Mouse (Mus musculus) kidney, embryonic 16.5 days (tissue): ENCODE data around the gene Lonrf2. TPM values are rescaled to one million over a fixed set of nuclear protein-coding genes. Genes with fewer than 3 reads are reported as not detected.

Experiments used
- ATAC-seq: fragments of 200-750 bp; cut with Nextera tagmentation; 2 replicates; pipeline ENCODE4 v1.8.0; 2017; ENCODE audit warnings: moderate TSS enrichment; ENCODE audit not compliant: low FRiP score, low TSS enrichment
- H3K27ac ChIP-seq: fragments of 300-500 bp; sonication (generic); 2 replicates; pipeline ENCODE4 v1.5.1; 2014; ENCODE audit warnings: low read length
- H3K27me3 ChIP-seq: fragments of 300-500 bp; sonication (generic); 2 replicates; pipeline ENCODE4 v1.6.1; 2014; ENCODE audit warnings: low read length, control low read depth, mixed read lengths; ENCODE audit not compliant: insufficient read depth
- H3K36me3 ChIP-seq: fragments of 300-500 bp; sonication (generic); 2 replicates; pipeline ENCODE4 v1.6.1; 2014; ENCODE audit warnings: low read length, control low read depth, mixed read lengths; ENCODE audit not compliant: insufficient read depth
- H3K4me1 ChIP-seq: fragments of 300-500 bp; sonication (generic); 2 replicates; pipeline ENCODE4 v1.6.1; 2014; ENCODE audit warnings: low read length, control low read depth, mixed read lengths; ENCODE audit not compliant: insufficient read depth
- H3K4me2 ChIP-seq: fragments of 300-500 bp; sonication (generic); replicated peaks from 2 replicates; pipeline ENCODE4 v1.6.1; 2014; ENCODE audit warnings: low read depth, low read length
- H3K4me3 ChIP-seq: fragments of 300-500 bp; sonication (generic); 2 replicates; pipeline ENCODE4 v1.5.1; 2014; ENCODE audit warnings: mild to moderate bottlenecking, low read length
- H3K9ac ChIP-seq: fragments of 300-500 bp; sonication (generic); replicated peaks from 2 replicates; pipeline ENCODE4 v1.6.1; 2014; ENCODE audit warnings: low read length
- H3K9me3 ChIP-seq: fragments of 300-500 bp; sonication (generic); 2 replicates; pipeline ENCODE4 v1.6.1; 2016; ENCODE audit warnings: low read length, control low read depth
- WGBS: fragments of 180-500 bp; shearing (Covaris S2); extraction: QIAGEN DNeasy Blood & Tissue Kit; methylation state at CpG from one replicate; pipeline ENCODE4 v1.1.7; 2014; 5-methylcytosine and 5-hydroxymethylcytosine counted together
- polyA plus RNA-seq: library from polyadenylated mRNA; unstranded; fragments of >200 nt; fragmentation: Nextera tagmentation; extraction: Ambion mirVana; gene quantifications from 2 replicates; pipeline ENCODE4 v1.2.1, GENCODE M21; 2015

The Lonrf2 gene
- polyA plus RNA-seq: 1.1 and 1.4 TPM in 2 replicates

DNA sequence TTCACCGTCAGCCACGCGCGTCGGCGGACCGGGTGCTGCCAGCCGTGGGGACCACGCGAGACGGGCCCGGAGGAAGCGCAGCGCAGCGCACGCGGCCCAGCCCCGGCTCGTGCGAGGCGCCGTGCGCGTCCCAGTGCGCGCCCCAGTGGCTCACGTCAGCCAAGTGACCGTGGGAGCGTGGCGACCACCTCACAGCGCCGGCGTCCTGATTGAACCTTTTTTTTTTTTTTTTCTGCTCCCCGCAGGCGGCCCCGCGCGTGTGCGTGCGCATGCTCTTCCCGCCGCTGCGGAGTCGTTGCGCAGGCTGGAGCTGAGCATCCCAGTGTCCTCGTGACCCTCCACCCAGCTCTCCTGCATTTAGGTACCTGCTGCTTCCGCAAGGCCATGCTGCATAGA is at the start of gene Lonrf2:
TSS of gene Lonrf2 (minus strand) at position 235 of the 396 bp plus-strand sequence.
- Histone ChIP-seq H3K4me3 (peak within 1 kb of the TSS; percentile 70), H3K27me3 (peaks cover 27% of the 10 kb centered on the region), H3K4me2 (peak within 1 kb of the TSS; percentile 96), H3K9ac (peak within 1 kb of the TSS; percentile 86), H3K9me3 (no peaks in the 10 kb centered on the region), H3K4me1 (peaks cover 2% of the 10 kb centered on the region; the same call in 1 of the 2 replicates), H3K36me3 (no peaks in the 10 kb centered on the region), H3K27ac (no peak within 1 kb of the TSS)
- under 1% methylated on average over 36 of the region's 47 CpGs for WGBS
- peak; percentile 64; the same call in 1 of the 2 replicates for ATAC-seq

DNA sequence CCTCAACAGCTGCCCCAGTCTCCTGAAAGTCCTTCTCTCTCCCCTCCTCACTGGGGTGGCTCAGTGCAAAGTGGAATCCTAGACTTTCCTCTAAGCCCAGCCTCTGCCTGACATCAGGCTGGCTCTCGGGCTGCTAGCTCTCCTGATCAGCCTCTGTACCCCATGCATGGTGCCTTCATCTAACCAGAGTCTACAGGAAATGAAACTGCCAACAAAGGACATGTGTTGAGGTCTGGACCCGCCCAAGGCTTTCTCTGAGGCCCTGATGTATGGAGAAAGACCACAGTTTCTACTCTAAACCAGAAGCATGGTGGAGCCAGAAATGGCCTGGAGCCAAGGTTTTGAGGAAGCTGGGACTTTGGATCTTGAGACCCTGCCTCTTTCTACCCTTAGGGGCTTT is 49.4 kb upstream of the Lonrf2 start:
- Histone ChIP-seq H3K4me3 (no peak overlapping the region), H3K36me3 (no peaks in the 10 kb centered on the region), H3K9me3 (no peaks in the 10 kb centered on the region), H3K4me1 (no peaks in the 10 kb centered on the region), H3K27ac (no peak overlapping the region), H3K4me2 (no peak overlapping the region), H3K27me3 (no peaks in the 10 kb centered on the region), H3K9ac (no peak overlapping the region)
- ATAC-seq: no peak
- 63% methylated on average over 2 of the region's 2 CpGs for WGBS

DNA sequence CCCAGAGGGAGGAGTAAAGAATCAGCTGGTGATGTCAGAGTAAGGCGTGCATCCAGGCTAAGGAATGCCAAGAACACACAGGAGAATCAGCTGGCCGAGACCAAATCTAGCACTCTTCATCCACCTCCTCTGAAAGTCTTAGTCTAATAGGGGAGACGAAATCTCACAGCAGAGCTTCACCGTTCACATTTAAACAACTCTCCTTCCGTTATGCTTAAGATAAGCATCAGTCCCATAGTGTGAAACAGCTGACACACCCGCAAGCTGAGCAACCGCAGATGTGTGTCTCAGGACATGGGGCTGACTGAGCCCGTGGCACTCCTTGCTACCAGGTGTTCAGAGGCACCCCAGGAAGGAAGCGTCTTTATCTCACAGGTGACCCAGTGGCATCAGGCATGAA is 47.3 kb upstream of the Lonrf2 start:
- no peak overlapping the region for H3K9ac ChIP-seq
- no peak overlapping the region for H3K4me3 ChIP-seq
- H3K4me1 ChIP-seq: no peaks in the 10 kb centered on the region
- 82% methylated on average over 9 of the region's 9 CpGs for WGBS
- H3K4me2 ChIP-seq: no peak overlapping the region
- no peaks in the 10 kb centered on the region for H3K36me3 ChIP-seq
- no peaks in the 10 kb centered on the region for H3K9me3 ChIP-seq
- no peak for ATAC-seq
- H3K27me3 ChIP-seq: no peaks in the 10 kb centered on the region
- no peak overlapping the region for H3K27ac ChIP-seq

DNA sequence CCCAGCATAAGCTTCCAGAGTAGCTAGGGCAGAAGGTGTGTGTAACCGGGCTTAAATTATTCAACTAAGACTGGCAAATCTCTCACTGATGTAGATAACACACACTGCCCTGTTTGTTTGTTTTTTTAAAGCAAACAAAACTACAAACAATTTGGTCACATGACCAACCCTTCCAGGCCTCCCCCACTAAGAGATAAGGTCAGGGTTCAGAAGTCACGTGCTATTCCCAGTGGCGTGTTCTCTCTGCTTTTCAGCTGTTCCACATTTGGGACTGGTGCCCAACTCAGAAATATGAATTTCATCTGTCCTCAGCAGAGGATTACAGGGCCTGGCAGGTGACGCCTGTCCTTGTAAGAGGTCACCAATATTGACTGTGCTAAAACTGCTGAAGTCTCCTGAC is 46.2 kb upstream of the Lonrf2 start:
- Histone ChIP-seq H3K4me2 (no peak overlapping the region), H3K4me1 (no peaks in the 10 kb centered on the region)
- ATAC-seq: no peak

DNA sequence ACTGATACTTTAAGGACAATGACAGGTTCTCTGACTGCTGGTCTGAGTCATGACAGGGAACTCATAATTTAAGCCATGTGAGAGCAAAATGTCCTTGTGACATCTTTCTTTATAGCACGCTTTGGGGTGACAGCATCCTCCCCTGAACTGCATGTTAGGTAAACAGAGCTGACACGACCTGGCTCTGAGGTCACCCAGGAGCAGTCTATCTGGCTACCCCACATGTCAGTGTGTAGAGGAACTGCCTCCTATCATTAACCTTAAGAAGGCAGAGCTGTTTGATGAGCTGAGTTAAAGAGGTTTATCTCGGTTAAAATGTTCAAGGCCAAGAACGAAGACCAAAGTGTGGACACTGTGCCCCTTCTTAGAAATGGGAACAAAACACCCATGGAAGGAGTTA is 44.9 kb upstream of the Lonrf2 start:
- no peak overlapping the region for H3K9ac ChIP-seq
- H3K27me3 ChIP-seq: no peaks in the 10 kb centered on the region
- H3K9me3 ChIP-seq: no peaks in the 10 kb centered on the region
- 32% methylated on average over 4 of the region's 4 CpGs for WGBS
- no peak overlapping the region for H3K4me3 ChIP-seq
- ATAC-seq: no peak
- H3K4me2 ChIP-seq: no peak overlapping the region
- H3K27ac ChIP-seq: no peak overlapping the region
- no peaks in the 10 kb centered on the region for H3K36me3 ChIP-seq
- no peaks in the 10 kb centered on the region for H3K4me1 ChIP-seq

More for the DNA sequence above, 46.2 kb upstream of the Lonrf2 start:
- H3K9me3 ChIP-seq: no peaks in the 10 kb centered on the region
- no peak overlapping the region for H3K9ac ChIP-seq
- 84% methylated on average over 4 of the region's 4 CpGs for WGBS
- no peak overlapping the region for H3K4me3 ChIP-seq
- no peaks in the 10 kb centered on the region for H3K27me3 ChIP-seq
- no peak overlapping the region for H3K27ac ChIP-seq
- H3K36me3 ChIP-seq: no peaks in the 10 kb centered on the region

DNA sequence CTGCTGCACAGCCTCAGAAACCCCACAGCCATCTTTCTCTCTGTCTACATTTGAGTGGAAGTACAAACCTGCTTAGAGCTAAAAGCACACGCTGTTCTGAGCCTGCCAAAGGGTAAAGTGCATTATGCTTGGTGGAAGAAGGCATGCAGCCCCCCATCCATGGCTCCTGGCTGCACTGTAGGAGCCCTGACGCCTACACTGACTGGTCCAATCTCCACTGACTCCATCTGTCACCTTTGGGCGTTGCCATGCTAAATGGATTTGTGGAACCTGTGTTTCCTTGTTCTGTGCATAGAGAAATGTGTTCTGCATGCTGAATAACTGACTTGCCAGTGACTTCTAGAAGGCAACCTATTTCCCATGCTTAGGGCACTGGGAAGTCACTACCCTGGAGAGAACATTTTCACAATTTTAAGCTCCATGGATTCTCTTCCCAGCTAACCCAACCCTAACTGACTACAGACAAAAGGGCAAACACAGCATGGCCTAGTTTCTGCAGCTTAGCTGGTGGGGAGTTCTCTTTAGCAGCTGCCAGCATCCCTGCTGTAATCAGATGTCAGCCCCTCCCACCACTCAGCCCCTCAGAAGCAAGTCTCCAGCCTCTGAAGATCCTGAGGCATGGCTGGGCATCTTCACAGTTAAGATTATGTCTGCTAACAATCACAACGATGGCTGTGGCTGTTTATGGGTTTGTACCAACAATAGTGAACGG is 40.3 kb upstream of the Lonrf2 start:
- no peaks in the 10 kb centered on the region for H3K4me1 ChIP-seq
- no peak for ATAC-seq

DNA sequence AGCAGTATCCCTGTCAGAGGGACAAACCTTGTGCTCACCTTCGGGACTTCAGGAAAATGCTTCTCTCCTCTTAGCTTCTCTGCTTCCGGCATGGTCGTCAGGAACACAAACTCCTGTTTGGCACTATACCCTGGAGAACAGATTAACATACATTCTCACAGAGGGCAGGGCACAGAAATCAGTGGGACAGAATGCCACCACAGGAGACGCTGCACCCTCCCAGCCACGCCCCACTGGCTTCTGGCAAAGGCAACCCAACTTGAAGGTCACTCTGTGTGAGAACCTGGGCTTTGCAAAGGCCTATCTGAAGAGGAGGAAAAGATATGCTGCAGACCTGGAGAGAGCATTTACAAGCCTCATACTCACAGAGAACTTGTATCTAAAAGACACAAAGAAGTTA is 37.4 kb upstream of the Lonrf2 start:
- ATAC-seq: no peak
- 82% methylated on average over 5 of the region's 5 CpGs for WGBS
- H3K27me3 ChIP-seq: no peaks in the 10 kb centered on the region

More for the DNA sequence above, 40.3 kb upstream of the Lonrf2 start:
- Histone ChIP-seq H3K9ac (no peak overlapping the region), H3K27ac (no peak overlapping the region), H3K9me3 (no peaks in the 10 kb centered on the region), H3K4me3 (no peak overlapping the region), H3K4me2 (no peak overlapping the region), H3K27me3 (no peaks in the 10 kb centered on the region), H3K36me3 (no peaks in the 10 kb centered on the region)
- WGBS: 65% methylated on average over 5 of the region's 5 CpGs

DNA sequence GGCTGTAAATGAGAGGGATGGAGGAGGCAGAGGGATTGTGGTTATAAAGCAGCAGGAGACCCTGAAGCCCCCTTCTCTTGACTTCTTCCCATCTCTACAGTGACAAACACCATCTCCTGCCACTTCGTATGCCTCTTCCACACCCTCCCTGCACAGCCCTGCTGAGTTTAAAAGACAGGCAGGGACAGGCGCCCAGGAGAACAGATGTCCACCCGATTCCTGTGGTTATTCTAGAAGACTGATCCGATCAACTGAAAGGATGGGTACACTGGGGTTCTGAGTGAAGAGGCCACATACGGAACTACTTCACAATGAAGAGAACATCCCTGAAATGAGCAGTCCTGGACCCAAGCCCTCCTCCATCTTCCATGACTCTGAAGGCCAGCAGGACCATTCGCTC is 35.3 kb upstream of the Lonrf2 start:
- Histone ChIP-seq H3K4me2 (no peak overlapping the region), H3K9me3 (no peaks in the 10 kb centered on the region), H3K4me1 (no peaks in the 10 kb centered on the region), H3K9ac (no peak overlapping the region), H3K27ac (no peak overlapping the region), H3K4me3 (no peak overlapping the region), H3K36me3 (no peaks in the 10 kb centered on the region), H3K27me3 (no peaks in the 10 kb centered on the region)
- no peak for ATAC-seq
- WGBS: 86% methylated on average over 6 of the region's 6 CpGs

More for the DNA sequence above, 37.4 kb upstream of the Lonrf2 start:
- no peaks in the 10 kb centered on the region for H3K4me1 ChIP-seq
- H3K4me3 ChIP-seq: no peak overlapping the region
- H3K9me3 ChIP-seq: no peaks in the 10 kb centered on the region
- no peak overlapping the region for H3K4me2 ChIP-seq
- H3K27ac ChIP-seq: no peak overlapping the region
- no peak overlapping the region for H3K9ac ChIP-seq
- H3K36me3 ChIP-seq: no peaks in the 10 kb centered on the region

DNA sequence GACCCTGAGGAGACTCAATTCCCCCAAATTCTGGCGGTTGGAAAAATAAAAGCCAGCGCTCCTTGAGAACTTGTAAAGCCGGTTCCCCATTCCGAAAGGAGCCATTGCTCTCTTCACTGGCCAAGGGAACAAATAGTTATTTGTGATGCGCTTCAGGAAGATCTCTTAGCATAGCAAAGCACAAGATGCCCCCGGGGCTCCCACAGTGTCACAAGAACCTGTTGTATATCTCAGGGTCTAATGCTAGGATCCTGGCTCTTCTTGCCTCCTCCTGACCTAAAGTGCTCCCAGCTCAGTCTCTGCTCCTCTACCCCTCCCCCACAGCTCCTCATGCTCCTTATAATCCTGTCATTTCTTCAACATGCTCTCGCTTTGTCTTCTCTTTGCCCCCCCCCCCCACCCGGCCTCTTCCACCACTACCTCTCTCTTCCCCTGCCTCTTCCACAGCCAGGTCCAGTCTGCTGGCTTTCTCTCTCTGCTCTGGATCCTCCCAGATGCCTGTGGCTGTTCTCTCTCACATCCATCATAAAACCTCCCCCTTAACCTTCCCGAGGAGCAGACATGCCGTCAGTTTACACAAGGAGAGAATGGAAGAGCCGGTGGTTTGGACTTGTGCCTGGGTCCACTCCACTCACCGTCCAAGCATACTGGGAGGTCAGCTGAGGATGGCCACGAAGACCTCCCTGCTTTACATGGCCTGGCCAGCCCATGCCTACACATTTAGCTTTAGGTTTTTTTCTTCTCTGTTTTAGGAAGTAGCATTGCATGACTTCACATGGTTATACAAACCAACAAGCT is 33.1 kb upstream of the Lonrf2 start:
- Histone ChIP-seq H3K9me3 (no peaks in the 10 kb centered on the region), H3K9ac (no peak overlapping the region), H3K4me3 (no peak overlapping the region), H3K4me1 (no peaks in the 10 kb centered on the region), H3K36me3 (no peaks in the 10 kb centered on the region), H3K27me3 (no peaks in the 10 kb centered on the region), H3K4me2 (no peak overlapping the region), H3K27ac (no peak overlapping the region)
- whole genome bisulfite sequencing: 53% methylated on average over 13 of the region's 13 CpGs
- no peak for ATAC-seq

DNA sequence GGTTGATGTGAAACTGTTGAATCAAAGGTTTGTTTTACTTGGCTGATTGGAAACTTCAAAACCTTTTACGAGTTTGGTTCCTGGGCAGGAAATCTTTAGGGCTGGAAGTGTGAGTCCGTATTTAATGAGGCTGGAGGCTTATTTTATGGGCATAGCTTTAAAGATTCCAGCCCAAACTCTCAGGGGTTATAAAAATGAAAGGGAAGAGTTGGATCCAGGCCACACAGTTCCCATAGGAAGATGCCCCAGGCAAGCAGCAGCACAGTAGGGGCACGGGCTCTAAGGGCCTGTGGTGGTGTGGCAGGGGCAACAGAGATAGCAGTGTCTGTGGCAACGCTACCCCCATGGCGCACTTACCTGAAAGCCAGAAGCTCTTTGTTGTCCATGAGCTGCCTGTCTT is 29.7 kb upstream of the Lonrf2 start:
- Histone ChIP-seq H3K36me3 (no peaks in the 10 kb centered on the region), H3K27ac (no peak overlapping the region), H3K27me3 (no peaks in the 10 kb centered on the region), H3K4me3 (no peak overlapping the region), H3K9ac (no peak overlapping the region), H3K4me1 (no peaks in the 10 kb centered on the region), H3K4me2 (no peak overlapping the region), H3K9me3 (no peaks in the 10 kb centered on the region)
- no peak for ATAC-seq
- 62% methylated on average over 5 of the region's 5 CpGs for WGBS
